Mouse (Mus musculus): ENCODE results near the gene Rarres1.

- no peak for TF ChIP-seq CTCF (IDR thresholded peaks at IDR 0.05; ENCODE audit: low read depth, low read length)
- no peak for TF ChIP-seq POLR2A (IDR thresholded peaks at IDR 0.05; ENCODE audit: borderline replicate concordance, low read depth, low read length)
These were observed 41.9 kb downstream of the Rarres1 start for GRCm38 (mm10) chr3:67473438-67473837.
